Mouse (Mus musculus) CD4-positive naive resting alpha-beta T cell, adult 76 days (primary cell): ENCODE data around the gene 1700084M14Rik. TPM values are rescaled to one million over a fixed set of nuclear protein-coding genes. Genes with fewer than 3 reads are reported as not detected.

Source experiments
- total RNA-seq: library from RNA; stranded (reverse); gene quantifications from one replicate; pipeline ENCODE4 v1.2.4, GENCODE M21; 2023

1700084M14Rik gene
- total RNA-seq = not detected

DNA sequence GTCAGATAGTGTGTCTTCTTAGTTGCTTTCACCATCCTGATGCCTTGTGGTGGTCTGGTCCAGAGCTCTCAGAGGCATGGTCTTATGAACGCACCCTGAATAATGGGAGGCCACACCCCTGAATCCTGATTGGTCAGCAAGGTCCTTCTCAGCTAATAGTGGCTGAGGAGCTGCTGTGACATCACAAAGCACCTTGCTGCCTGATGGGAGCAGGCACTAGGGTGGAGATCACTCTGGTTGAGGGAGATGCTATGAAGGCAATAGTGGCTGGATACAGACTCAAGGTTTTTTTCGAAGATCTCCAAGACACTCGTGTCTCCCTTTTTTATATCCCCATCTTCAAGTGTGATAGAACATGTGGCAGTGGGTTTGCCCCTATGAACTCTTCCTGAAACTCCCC lies at the start of gene 1700084M14Rik:
1700084M14Rik (minus strand) TSS at position 101 of the 400 bp plus-strand sequence.

Other genes starting within 250 kb of the 1700084M14Rik start
- not detected for gene Mageb2, start 244.2 kb downstream of the 1700084M14Rik start, total RNA-seq
- not detected for gene Gm5072, start 183.4 kb downstream of the 1700084M14Rik start, total RNA-seq
- gene Gm8914, start 95.8 kb downstream of the 1700084M14Rik start, total RNA-seq = not detected
- not detected for gene Gm14781, start 56.3 kb upstream of the 1700084M14Rik start, total RNA-seq
- not detected for gene Mageb5, start 207.1 kb upstream of the 1700084M14Rik start, total RNA-seq